Mouse (Mus musculus) left cerebral cortex, postnatal 36 days (tissue): ENCODE measurements at regions not wholly inside any gene's neighbourhood (a gene's known extent, or its start where the extent isn't known, plus 50 kb on each side); places are given as distances from the start of the nearest gene placed in this dataset.

ENCODE experiments used
- DNase-seq, 2 experiments: peaks; one replicate each; pipeline ENCODE4 v3.0.0; 2021 to 2022; ENCODE audit warnings: low spot score in 2 of 2, mixed read lengths in 1 of 2
- intact Hi-C: fragments of 180-260 bp; cut with DNase I; formaldehyde crosslinking; loops from one replicate; pipeline ENCODE4 v1.15.1; 2025

GRCm38 (mm10) chr7:111155995-111156394 is 73.2 kb upstream of the Eif4g2 start:
- intact Hi-C loops = loop anchor here (5.0 kb wide), 1 partner anchor 34 kb away; no protein-coding TSS in a partner anchor
- peak in 1 of 2 experiments; percentile 13 for DNase-seq

GRCm38 (mm10) chr7:111154217-111154616 is 71.4 kb upstream of the Eif4g2 start:
- DNase-seq = no peak
- intact Hi-C loops = no loop called here

DNA sequence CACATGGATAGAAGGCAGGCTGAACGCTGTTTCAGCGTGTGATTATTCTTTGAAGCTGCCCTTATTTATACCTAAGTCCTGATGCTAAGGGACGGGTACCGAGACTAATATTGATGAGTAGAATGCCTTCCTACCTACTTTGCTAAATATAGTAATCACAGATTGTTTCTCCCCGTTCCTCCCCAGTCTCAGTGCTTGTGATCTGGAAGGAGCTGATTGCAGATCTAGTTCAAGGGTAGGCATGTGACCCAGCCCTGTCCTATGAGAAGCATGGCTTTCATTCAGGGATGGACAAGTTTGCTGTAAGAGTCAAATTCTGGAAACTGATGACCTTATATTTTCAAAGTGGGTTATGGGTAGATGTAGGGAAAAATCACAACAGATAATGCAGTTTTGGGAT is 67.7 kb upstream of the Eif4g2 start:
- intact Hi-C loops = no loop called here
- DNase-seq = no peak

- intact Hi-C loops = no loop called here
- no peak for DNase-seq
These were observed 67.3 kb upstream of the Eif4g2 start for GRCm38 (mm10) chr7:111150115-111150514.

DNA sequence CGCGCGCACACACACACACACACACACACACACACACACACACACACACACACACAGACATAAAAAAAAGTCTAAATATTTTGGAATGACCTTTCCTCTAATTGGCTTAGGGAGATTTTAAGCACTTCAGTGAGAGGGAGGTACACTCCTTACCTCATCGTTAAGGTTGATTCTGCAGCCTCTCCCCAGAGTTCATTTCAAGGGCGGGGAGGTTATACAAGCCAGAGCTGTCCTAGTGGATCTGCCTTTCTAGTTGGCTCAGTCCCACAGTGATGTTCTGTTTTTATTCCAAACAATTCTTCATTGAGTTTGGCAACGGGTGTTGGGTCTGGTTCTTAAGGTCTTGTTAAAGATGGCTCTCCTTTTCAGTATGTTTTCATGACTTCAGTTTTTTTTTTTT is 64.8 kb upstream of the Eif4g2 start:
- intact Hi-C loops = no loop called here

GRCm38 (mm10) chr7:111146670-111147069 is 63.8 kb upstream of the Eif4g2 start:
- no peak for DNase-seq
- intact Hi-C loops = no loop called here

More for the DNA sequence above, 64.8 kb upstream of the Eif4g2 start:
- DNase-seq = no peak

DNA sequence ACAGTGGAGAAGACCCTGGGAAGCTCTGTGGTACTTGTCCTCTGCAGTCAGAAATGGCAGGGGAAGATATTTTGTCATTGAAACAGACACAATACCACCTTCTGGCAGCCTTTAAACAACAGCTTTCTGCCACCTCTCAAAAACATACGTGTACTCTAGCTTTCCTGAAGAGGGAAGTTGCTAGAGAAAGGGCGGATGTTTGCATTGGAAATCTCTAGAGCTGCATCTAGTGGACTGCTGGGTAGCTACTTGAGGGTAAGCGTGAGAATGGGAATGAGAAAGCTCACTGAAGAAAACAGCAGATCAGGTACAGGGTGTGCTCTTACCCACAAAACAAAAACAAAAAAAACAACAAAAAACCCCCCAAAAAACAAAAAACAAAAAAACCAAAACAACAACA is 61.4 kb upstream of the Eif4g2 start:
- DNase-seq = no peak
- intact Hi-C loops = no loop called here

GRCm38 (mm10) chr7:111141285-111141965 is 58.6 kb upstream of the Eif4g2 start:
- no peak for DNase-seq
- intact Hi-C loops = no loop called here

GRCm38 (mm10) chr7:111138038-111138437 is 55.2 kb upstream of the Eif4g2 start:
- intact Hi-C loops = no loop called here
- no peak for DNase-seq

DNA sequence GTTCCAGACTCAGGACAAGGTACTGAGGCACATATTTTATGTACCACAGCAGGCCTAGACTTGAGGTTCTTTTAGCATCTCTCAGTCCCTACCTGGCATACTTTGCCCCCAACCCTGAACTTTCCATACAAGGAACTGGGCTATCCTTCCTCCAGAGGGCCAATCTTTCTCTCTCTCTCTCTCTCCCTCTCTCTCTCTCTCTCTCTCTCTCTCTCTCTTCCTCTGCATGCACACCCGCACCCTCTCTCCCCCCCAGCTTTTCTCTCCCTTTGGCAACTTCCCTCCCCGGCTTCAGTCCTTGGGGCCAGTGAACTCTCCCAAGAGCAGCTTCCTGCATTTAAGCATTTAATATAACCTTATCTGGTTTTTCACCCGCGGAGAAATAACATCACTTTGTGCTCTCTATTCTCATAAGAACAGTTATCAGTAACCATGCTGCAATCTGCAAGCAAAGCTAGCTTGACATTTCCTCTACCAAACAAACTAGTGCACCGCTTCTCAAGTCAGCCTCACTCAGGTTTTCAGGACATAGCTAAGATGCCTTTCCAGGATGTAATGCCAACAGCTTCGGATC is 53.3 kb upstream of the Eif4g2 start:
- intact Hi-C loops = no loop called here

DNA sequence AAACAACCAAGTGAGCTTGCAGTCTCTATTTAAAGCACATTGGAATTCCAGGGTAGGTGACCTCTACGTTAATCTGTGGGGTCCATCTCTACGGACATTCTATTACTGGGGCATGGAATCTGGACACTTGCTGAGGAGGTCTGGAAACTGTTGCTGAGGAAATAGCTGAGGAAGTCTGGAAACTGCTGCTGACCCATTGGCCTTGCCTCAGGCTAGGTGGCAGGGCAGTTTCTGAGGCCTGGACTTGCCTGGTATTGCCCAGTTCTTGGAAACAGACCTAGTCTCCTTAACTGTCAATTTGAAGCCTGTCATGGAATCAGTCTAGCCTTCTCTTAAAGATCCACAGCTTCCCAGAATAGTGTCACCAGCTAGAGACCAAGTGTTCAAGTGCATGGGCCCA is 51.7 kb upstream of the Eif4g2 start:
- intact Hi-C loops = no loop called here
- no peak for DNase-seq

More for the DNA sequence above, 53.3 kb upstream of the Eif4g2 start:
- no peak for DNase-seq
